Mouse (Mus musculus) limb, embryonic 12.5 days (tissue): ENCODE data around the gene Gpcpd1. TPM values are rescaled to one million over a fixed set of nuclear protein-coding genes. Genes with fewer than 3 reads are reported as not detected.

ENCODE experiments used
- ATAC-seq: fragments of 200-750 bp; cut with Nextera tagmentation; 2 replicates; pipeline ENCODE4 v1.8.0; 2017; ENCODE audit warnings: low read depth, moderate TSS enrichment; ENCODE audit not compliant: insufficient number of reproducible peaks, insufficient read depth, low FRiP score, low TSS enrichment
- H3K27ac ChIP-seq: fragments of 300-500 bp; sonication (generic); 2 replicates; pipeline ENCODE4 v1.5.1; 2016; ENCODE audit warnings: mild to moderate bottlenecking, moderate library complexity
- H3K27me3 ChIP-seq: fragments of 300-500 bp; sonication (generic); 2 replicates; pipeline ENCODE4 v1.6.1; 2016; ENCODE audit warnings: mild to moderate bottlenecking, moderate library complexity
- H3K36me3 ChIP-seq: fragments of 300-500 bp; sonication (generic); 2 replicates; pipeline ENCODE4 v1.6.1; 2016; ENCODE audit warnings: mild to moderate bottlenecking, moderate library complexity
- H3K4me1 ChIP-seq: fragments of 300-500 bp; sonication (generic); replicated peaks from 2 replicates; pipeline ENCODE4 v1.6.1; 2016
- H3K4me2 ChIP-seq: fragments of 300-500 bp; sonication (generic); 2 replicates; pipeline ENCODE4 v1.6.1; 2016; ENCODE audit warnings: mild to moderate bottlenecking, moderate library complexity
- H3K4me3 ChIP-seq: fragments of 300-500 bp; sonication (generic); replicated peaks from 2 replicates; pipeline ENCODE4 v1.5.1; 2016; ENCODE audit warnings: mild to moderate bottlenecking
- H3K9ac ChIP-seq: fragments of 300-500 bp; sonication (generic); replicated peaks from 2 replicates; pipeline ENCODE4 v1.6.1; 2016; ENCODE audit warnings: mild to moderate bottlenecking, moderate library complexity
- H3K9me3 ChIP-seq: fragments of 300-500 bp; sonication (generic); 2 replicates; pipeline ENCODE4 v1.6.1; 2016; ENCODE audit warnings: mild to moderate bottlenecking, moderate library complexity
- WGBS: fragments of 180-500 bp; shearing (Covaris S2); methylation state at CpG from one replicate; pipeline ENCODE4 v1.1.7; 2016; 5-methylcytosine and 5-hydroxymethylcytosine counted together
- polyA plus RNA-seq: library from polyadenylated mRNA; unstranded; fragments of >200 nt; fragmentation: Nextera tagmentation; extraction: Ambion mirVana; gene quantifications from 2 replicates; pipeline ENCODE4 v1.2.1, GENCODE M21; 2016

The Gpcpd1 gene
- polyA plus RNA-seq, 1 experiment from 2014 or later = 42.3 TPM

DNA sequence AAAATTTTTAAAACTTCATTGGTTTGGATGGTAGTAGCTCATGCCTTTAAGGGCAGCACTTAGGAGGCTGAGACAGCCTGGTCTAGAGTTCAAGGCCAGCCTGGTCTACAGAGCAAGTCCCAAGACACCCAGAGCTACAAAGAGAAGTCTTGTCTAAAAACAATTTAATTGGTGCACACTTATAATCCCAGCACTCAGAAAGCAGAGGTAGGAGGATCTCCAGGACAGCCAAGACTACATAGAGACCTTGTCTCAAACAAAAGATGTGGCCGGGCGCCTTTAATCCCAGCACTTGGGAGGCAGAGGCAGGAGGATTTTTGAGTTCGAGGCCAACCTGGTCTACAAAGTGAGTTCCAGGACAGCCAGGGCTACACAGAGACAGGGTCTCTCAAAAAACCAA is 14.9 kb downstream of the Gpcpd1 start:
- Histone ChIP-seq H3K4me3 (no peak overlapping the region), H3K9ac (no peak overlapping the region), H3K36me3 (peaks cover 33% of the 10 kb centered on the region), H3K27me3 (no peaks in the 10 kb centered on the region), H3K4me2 (no peak overlapping the region), H3K9me3 (no peaks in the 10 kb centered on the region), H3K4me1 (peaks cover 16% of the 10 kb centered on the region), H3K27ac (no peak overlapping the region)
- ATAC-seq = no peak
- 97% methylated on average over 3 of the region's 3 CpGs for WGBS

DNA sequence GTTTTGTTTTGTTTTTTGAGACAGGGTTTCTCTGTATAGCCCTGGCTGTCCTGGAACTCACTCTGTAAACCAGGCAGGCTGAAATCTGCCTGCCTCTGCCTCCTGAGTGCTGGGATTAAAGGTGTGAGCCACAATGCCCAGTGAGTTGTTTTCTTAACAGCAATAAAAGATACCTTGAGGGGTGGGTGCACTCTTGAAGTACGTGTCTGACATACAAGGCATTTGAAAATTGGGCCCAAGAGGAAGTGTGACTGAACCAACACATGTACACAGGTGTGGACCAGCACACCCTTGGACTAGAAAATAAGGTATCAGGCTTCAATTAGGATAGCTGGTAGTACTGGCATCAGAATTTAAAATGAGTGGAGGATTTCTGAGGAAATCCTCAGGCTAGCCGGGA is 16.2 kb downstream of the Gpcpd1 start:
- Histone ChIP-seq H3K27ac (no peak overlapping the region), H3K4me2 (no peak overlapping the region), H3K4me3 (no peak overlapping the region), H3K9ac (no peak overlapping the region), H3K36me3 (peaks cover 47% of the 10 kb centered on the region), H3K27me3 (no peaks in the 10 kb centered on the region), H3K9me3 (no peaks in the 10 kb centered on the region), H3K4me1 (peaks cover 11% of the 10 kb centered on the region)
- ATAC-seq = no peak
- 96% methylated on average over 2 of the region's 2 CpGs for WGBS

DNA sequence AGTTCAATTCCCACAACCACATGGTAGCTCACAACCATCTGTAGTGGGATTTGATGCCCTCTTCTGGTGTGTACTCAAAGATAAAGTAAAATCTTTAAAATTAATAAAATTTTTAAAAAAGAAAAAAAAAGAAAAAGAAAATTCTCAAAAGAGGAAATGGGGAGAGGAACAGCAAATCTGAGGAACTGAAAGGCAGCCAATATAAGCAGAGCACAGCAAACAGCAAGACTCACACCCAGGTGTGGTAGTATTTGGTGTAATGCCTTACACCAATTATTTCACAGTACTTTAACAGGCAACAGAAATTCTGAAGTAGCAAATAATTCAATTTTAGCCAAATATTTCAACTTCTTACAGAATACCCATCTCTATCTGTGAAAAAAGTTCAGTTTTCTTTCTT is 16.7 kb downstream of the Gpcpd1 start:
- Histone ChIP-seq H3K36me3 (peaks cover 51% of the 10 kb centered on the region), H3K4me2 (no peak overlapping the region), H3K9ac (no peak overlapping the region), H3K4me3 (no peak overlapping the region), H3K4me1 (peaks cover 8% of the 10 kb centered on the region), H3K27me3 (no peaks in the 10 kb centered on the region), H3K9me3 (no peaks in the 10 kb centered on the region), H3K27ac (no peak overlapping the region)
- ATAC-seq = no peak

DNA sequence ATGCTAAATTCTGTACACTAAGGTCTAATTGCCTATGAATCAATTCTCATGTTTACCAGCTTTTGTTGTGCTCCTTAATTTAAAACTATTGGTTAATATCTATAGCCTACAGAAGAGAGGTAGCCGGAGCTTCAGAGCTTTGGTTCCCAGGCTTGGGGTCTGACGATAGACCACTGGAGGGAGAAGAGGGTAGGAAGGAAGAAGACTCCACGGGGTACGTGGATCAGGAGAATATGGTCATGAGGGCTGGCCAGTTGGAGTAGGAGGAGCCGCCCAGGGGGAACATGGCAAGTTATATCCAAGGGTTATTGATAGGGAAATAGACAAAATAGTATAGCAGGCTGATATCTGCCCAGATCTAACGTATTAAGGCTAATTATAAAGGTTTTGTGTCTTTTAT is 17.8 kb downstream of the Gpcpd1 start:
- ATAC-seq = no peak
- Histone ChIP-seq H3K9me3 (no peaks in the 10 kb centered on the region), H3K9ac (no peak overlapping the region), H3K27me3 (no peaks in the 10 kb centered on the region), H3K4me2 (no peak overlapping the region), H3K4me3 (no peak overlapping the region), H3K4me1 (no peaks in the 10 kb centered on the region), H3K36me3 (peaks cover 60% of the 10 kb centered on the region), H3K27ac (no peak overlapping the region)
- 88% methylated on average over 6 of the region's 6 CpGs for WGBS

DNA sequence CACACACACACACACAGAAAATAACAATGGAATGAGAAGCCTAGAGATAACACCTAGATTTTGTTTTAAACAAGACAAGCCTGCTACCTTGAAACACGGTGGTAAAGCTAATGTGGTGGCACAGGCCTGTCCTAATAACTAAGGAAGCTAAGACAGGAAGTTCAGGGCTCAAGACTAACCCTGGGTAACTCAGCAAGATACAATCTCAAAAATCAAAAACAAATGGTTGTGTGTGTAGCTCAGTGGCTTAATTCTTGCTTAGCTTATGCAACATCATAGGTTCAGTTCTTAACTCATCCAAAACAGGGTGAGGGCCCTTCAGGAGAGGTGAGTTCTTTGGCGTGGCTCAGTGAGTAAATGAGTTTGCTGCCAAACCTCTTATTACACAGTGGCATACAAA is 20.1 kb downstream of the Gpcpd1 start:
- no peak for ATAC-seq
- Histone ChIP-seq H3K9me3 (no peaks in the 10 kb centered on the region), H3K36me3 (peaks cover 74% of the 10 kb centered on the region), H3K27me3 (no peaks in the 10 kb centered on the region), H3K4me3 (no peak overlapping the region), H3K27ac (no peak overlapping the region), H3K4me2 (no peak overlapping the region), H3K4me1 (no peaks in the 10 kb centered on the region), H3K9ac (no peak overlapping the region)
- WGBS = 94% methylated on average over 2 of the region's 2 CpGs

DNA sequence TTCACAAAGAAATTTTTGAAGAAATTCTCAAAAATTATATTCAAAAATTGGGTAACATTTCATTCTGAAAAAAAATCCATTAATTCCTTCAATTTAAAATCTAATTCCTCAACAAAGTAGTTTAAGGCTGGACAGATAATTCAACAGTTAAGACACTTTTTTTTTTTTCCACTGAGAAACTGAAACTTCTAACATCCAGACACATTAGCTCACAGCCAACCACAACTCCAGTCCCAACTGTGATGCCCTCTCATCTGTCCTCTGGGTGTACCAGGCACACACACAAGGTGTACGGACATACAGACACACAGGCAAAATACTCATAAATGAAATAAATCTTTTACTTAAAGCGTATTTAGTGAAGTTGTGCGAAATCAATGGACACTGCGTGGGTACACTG is 25.7 kb downstream of the Gpcpd1 start:
- no peak overlapping the region for H3K4me2 ChIP-seq
- H3K9me3 ChIP-seq = no peaks in the 10 kb centered on the region
- 96% methylated on average over 4 of the region's 4 CpGs for WGBS
- no peak overlapping the region for H3K9ac ChIP-seq
- H3K4me1 ChIP-seq = no peaks in the 10 kb centered on the region
- H3K4me3 ChIP-seq = no peak overlapping the region
- H3K36me3 ChIP-seq = peaks cover 36% of the 10 kb centered on the region
- H3K27me3 ChIP-seq = no peaks in the 10 kb centered on the region
- no peak for ATAC-seq
- H3K27ac ChIP-seq = no peak overlapping the region

DNA sequence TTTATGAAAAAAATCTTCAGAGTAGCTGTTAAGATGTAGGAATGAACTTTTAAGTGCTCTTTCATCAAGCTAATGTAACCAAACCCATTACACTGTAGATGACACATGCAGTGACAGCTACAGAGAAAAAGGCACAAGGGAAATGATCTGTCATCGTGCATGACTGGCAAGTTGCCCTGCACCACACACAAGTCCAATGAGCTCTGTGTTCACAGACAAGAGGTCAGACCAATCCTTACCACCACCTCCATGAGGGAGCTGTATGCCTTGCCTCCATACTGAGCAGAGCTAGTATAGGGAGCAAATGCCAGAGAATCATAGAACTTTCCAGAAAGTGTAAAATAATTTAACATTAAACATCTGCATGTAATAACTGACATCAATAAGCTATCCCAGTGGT is 59.7 kb downstream of the Gpcpd1 start:
- H3K9ac ChIP-seq = no peak overlapping the region
- H3K9me3 ChIP-seq = no peaks in the 10 kb centered on the region
- ATAC-seq = no peak
- no peaks in the 10 kb centered on the region for H3K27me3 ChIP-seq
- H3K36me3 ChIP-seq = peaks cover 33% of the 10 kb centered on the region
- H3K4me1 ChIP-seq = peaks cover 7% of the 10 kb centered on the region; the same call in 1 of the 2 replicates
- no peak overlapping the region for H3K27ac ChIP-seq
- 84% methylated on average over 1 of the region's 1 CpGs for WGBS
- H3K4me2 ChIP-seq = no peak overlapping the region
- H3K4me3 ChIP-seq = no peak overlapping the region

DNA sequence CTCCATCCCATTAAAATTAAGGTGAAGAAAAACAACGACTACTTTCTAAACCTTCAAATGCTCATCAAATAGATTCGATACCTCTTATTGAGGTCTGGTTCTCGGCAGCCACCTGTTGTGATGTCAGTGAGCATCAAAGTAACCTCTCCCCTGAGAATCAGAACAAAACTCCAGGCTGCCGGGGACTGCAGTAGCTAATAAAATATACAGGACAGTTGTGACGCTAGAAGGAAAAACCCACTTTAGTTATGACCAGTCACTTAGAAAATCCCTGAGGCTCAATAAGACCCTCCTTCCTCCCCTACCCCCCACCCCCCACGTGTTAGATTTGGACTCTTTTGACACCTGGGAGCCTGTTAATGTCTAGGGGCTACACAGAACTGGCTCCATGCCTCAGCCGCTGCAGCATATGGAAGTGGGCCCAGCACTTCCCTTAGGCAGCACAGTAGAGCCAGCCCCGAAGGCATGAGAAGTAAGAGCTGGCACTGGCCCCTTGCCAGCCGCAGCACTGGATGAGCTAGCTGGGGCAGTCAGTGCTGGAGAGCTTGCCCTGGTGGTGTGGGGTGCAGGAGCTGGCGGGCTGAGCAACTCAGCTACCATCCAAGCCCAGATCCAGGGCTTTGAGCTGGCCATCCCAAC is 60.5 kb downstream of the Gpcpd1 start:
- Histone ChIP-seq H3K9ac (no peak overlapping the region), H3K9me3 (no peaks in the 10 kb centered on the region), H3K4me2 (no peak overlapping the region), H3K4me3 (no peak overlapping the region), H3K27ac (no peak overlapping the region; the same call in 1 of the 2 replicates), H3K27me3 (no peaks in the 10 kb centered on the region), H3K4me1 (peaks cover 7% of the 10 kb centered on the region; the same call in 1 of the 2 replicates), H3K36me3 (peaks cover 30% of the 10 kb centered on the region)
- WGBS = 62% methylated on average over 10 of the region's 10 CpGs
- ATAC-seq = no peak

DNA sequence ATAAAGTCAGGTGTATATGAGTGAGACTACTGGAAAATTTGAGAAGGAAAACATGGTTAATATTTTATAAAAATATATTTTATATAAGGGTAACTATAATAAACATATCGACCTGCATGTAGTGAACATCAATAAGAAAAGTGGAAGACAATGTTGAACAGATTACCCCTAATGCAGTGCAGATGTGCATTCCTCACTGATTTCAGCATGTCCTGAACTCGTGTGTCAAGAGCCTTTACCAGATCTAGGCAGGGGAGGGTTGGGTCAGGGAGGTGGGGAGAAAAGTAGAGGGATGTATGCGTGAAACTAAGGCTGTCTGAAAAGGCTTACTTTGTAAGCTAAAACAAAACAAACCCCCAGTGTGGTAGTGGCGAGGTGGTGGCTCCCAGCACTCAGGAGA is 61.4 kb downstream of the Gpcpd1 start:
- Histone ChIP-seq H3K9ac (no peak overlapping the region), H3K27ac (no peak overlapping the region), H3K4me2 (no peak overlapping the region), H3K9me3 (no peaks in the 10 kb centered on the region), H3K36me3 (peaks cover 23% of the 10 kb centered on the region), H3K27me3 (no peaks in the 10 kb centered on the region), H3K4me3 (no peak overlapping the region), H3K4me1 (peaks cover 7% of the 10 kb centered on the region; the same call in 1 of the 2 replicates)
- WGBS = 42% methylated on average over 4 of the region's 4 CpGs
- no peak for ATAC-seq

DNA sequence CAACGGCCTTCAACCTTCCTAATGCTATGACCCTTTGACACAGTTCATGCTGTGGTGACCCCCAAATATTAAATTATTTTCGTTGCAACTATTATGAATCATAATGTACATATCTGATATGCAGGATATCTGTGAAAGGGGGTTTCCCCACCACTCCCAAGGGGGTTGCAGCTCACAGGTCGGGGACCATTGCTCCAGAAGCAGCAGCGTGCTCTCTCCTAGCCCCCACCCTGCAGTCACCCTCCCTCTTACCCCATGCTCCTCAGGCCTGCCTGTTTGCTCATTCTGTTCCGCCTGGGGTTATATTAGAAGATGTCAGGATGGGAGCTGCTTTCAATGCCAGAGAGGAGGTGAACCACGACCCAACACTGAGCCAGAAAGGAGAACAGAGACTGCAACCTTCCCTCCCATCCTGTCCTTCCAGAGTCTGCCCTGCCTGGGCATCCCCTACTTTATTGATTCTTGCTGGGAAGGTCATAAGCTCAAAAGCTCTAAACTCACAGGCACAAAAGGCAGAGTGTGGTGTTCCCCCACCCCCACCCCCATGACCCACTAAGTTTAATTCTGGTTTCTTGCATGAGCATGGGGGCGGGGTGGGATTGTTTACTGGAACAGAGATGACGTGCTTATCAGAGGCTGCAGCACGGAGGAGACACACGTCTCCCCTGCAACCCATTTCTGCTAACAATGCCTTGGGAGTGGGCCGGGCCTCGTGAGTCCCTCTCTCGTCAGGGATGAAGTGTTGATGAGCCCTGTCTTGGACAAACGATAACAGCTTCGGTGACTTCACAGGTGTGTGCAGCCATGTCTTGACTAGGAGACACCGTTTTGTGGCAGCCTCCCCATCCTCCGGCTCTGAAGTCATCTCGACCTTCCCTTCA is 69.3 kb downstream of the Gpcpd1 start:
- Histone ChIP-seq H3K27me3 (no peaks in the 10 kb centered on the region; the same call in 1 of the 2 replicates), H3K9ac (no peak overlapping the region), H3K4me2 (no peak overlapping the region), H3K4me1 (0 out of 2 replicates have a peak, but pooled peaks cover 4% of the 10 kb centered on the region), H3K4me3 (no peak overlapping the region), H3K27ac (no peak overlapping the region), H3K9me3 (no peaks in the 10 kb centered on the region), H3K36me3 (no peaks in the 10 kb centered on the region)
- 72% methylated on average over 18 of the region's 18 CpGs for WGBS
- ATAC-seq = no peak

DNA sequence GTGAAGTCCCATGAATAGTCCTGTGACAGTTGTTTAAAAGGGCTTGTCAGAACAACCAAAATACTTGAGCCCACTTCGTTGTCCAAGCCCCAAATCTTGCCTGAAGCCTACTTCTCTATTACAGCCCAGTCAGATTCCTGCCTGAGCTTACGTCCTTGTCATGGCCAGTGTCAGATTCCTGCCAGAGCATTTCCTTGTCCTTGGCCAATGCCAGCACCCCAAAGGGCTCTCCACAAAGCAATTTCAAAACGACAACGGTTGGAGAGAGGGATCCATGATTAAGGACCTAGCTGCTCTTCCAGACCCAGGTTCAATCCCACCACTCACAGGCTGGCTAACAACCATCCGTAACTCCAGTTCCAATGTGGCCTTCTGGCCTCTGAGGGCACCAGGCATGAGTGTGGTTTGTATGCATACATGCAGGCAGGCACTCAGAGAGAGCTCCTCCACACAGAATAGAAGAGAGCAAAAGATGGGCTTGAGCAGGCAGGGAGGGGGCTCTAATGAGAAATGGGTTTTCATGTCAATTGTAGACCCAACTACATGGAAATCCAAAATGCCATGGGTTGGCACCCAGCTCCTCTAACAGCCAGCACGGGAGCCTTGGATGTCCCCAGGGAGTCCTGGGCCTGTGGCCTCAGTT is 70.2 kb downstream of the Gpcpd1 start:
- no peaks in the 10 kb centered on the region for H3K9me3 ChIP-seq
- H3K4me1 ChIP-seq = peaks cover 4% of the 10 kb centered on the region; the same call in 1 of the 2 replicates
- no peak overlapping the region for H3K4me2 ChIP-seq
- ATAC-seq = no peak
- H3K4me3 ChIP-seq = no peak overlapping the region
- H3K27ac ChIP-seq = no peak overlapping the region
- WGBS = 81% methylated on average over 6 of the region's 6 CpGs
- no peak overlapping the region for H3K9ac ChIP-seq
- peaks cover 5% of the 10 kb centered on the region for H3K27me3 ChIP-seq
- H3K36me3 ChIP-seq = no peaks in the 10 kb centered on the region
